Mouse (Mus musculus) c-Kit-positive CD71-negative TER-119-negative erythroid progenitor cells, embryonic 14.5 days (primary cell): ENCODE measurements around the gene Lmod2.

ENCODE experiments used
- DNase-seq: peaks from one replicate; pipeline ENCODE4 v3.0.0-alpha.2; 2013; ENCODE audit warnings: low read depth

The Lmod2 gene

DNA sequence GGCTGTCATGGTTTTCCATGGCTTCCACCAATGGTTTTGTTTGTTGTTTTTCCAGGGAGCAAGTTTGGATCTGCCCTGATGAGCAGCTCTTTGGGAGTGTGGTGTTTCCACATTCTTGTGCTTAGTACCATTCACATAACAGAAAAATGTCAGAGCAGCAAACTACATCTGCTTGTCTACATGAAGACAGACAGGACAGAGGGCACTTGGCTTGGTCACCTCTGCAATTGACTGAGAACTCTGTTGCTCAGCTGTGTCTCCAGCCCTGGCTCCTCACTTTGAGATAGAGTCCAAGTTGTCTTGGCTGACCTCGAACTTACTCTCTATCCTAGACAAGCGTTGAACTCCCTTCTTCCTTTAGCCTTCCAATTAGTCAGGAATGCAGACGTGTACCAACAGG lies 4.8 kb downstream of the Lmod2 start:
- no peak for DNase-seq

DNA sequence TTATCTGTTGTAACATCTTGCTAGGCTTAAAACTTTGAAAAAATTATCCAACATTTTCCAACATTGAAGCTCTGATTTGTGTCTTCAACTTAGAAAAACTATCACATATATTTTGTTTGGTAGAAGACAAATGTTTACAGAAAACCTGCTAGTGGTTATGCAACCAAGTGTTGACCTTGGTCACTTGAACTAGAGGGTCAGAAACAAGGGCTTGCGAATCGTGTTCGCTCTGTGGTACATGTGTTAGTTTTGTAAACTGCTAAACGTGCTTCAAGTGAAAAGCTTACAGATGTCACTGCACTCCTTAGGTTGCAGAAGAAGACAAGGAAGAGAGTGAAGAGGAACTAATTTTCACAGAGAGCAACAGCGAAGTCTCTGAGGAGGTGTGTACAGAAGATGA lies 5.4 kb downstream of the Lmod2 start:
- no peak for DNase-seq

DNA sequence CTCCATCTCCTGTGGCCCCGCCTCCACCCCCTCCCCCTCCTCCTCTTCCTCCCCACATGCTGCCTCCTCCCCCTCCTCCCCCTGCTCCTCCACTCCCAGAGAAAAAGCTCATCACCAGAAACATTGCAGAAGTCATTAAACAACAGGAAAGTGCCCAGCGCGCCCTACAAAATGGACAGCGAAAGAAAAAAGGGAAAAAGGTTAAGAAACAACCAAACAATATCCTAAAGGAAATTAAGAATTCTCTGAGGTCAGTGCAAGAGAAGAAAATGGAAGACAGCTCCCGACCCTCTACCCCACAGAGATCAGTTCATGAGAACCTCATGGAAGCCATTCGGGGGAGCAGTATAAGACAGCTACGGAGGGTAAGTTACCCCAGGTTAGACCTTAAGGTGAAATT lies 6.7 kb downstream of the Lmod2 start:
- DNase-seq, result no peak

DNA sequence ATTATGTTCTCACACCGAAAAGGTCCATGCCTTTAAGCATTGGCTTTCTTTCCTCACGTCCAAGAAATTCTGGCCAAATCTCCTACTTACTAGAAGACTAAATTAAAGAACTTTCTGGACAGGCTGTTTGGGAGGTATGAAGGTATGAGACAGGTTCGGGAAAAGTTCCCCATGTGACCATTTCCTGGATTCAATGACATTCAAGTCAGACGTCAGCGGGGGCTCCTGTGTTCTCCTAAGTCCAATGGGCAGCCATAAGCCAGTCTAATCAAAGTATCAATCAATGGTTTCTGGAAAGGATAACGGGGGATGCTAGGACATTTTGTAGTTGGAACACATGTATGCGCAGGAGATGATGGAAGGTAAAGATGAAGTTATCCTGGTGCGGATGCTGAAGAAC lies 8.1 kb downstream of the Lmod2 start:
- DNase-seq, result no peak

DNA sequence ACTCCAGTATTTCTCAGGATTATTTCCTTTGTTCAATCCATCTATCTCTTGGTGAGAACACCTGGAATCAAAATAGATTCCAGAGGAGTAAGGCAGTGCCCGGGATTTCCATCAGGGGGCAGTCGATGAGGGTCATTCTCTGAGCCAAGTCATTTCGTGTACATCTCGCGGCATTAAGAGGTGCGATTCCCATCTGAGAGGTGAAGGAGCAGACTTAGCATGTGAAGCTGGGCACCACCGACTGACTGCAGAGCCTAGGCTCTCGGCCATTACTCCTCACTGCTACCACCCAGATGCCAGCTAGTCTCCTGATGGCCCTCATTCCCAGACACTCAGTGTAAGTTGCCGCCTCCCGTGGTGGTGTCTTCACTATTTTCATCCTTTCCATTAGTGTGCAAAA lies 8.9 kb downstream of the Lmod2 start:
- no peak for DNase-seq

DNA sequence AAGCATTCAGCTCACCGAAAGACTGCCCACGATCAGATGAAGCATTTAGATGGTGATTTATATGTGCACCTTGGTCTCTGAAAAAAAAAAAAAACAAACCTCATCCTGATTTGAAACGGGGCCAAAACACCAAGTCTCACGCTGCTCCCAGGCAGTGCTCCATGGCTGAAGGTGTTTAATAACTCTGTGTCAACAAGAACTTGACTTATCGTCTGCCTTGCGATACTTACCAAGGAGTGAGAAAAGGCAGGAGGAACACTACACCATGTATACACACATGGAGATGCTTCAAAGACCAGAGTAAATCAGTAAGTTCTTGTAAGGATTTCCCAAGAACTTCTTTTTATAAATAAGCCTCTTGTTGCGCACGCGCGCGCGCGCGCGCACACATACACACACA lies 10.0 kb downstream of the Lmod2 start:
- DNase-seq, result no peak

DNA sequence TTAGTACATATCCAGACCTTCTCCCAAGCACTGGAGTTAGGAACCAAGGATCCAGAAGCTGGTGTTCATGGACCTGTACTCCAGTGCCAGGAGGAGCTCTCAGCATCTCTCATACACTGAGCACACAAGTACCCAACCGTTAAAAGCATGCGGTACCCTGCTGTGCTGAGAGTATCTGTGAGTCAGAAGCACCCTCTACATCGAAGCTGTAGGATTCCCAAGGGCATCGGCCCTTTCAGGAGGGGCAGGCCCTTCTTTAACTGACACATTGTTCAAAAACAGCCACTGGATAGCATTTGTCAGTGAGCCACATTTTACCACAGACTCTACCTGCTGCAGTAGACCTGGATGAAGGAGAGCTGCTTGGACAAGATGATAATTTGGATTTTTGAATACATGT lies 10.6 kb downstream of the Lmod2 start:
- no peak for DNase-seq

DNA sequence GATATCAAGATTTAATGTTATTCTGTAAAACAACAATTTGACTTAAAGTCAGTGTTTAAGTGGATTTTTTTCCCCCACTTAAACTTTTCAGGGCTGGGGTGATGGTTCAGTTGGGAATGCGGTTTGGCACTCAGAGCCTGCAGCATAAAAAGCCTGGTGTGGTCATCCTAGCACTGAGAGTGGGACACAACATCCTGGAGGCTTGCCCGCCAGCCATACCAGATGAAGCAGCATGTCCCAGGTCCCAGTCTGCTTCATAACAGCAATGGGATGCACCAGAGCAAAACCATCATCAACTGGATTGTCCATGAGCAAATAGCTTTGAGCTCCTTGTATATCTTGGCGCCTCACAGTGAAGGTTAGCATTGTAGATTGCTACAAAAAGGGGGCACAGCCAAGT lies 11.1 kb downstream of the Lmod2 start:
- DNase-seq, result no peak

DNA sequence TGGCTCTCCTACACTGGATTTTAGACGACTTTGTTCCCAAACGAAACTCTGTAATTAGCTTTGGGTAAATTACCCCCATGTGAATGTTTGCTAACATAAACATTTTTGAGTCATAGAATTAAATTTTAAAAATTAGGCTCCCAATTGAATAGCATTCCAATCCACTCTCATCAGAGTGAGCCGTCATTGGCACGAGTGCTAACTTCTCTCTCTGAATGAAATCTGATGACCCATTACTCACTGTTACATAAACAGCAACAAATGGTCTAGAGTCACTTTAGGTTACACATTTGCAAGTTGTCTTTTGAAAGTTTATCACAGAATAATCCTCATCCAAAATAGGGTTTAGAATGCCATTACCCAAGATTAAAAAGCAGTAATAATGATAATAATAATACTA lies 12.0 kb downstream of the Lmod2 start:
- no peak for DNase-seq

DNA sequence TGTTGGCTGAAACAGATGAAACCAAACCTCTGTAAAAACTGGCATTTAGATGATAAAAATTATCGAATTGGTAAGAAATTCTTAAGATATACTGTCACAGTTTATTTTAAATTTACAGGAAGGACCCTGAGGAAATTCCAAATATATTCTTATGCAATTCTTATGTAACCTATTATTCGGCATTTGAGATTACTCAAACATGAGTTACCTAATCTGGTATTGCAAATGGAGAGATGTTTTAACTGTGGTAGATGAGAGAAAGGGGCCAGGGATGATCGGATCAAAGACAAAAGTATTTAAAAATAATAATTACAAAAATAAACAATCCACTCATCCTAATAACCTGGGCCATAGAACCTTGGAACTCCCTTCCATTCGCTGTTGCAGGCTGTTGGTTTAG lies 12.8 kb downstream of the Lmod2 start:
- no peak for DNase-seq

DNA sequence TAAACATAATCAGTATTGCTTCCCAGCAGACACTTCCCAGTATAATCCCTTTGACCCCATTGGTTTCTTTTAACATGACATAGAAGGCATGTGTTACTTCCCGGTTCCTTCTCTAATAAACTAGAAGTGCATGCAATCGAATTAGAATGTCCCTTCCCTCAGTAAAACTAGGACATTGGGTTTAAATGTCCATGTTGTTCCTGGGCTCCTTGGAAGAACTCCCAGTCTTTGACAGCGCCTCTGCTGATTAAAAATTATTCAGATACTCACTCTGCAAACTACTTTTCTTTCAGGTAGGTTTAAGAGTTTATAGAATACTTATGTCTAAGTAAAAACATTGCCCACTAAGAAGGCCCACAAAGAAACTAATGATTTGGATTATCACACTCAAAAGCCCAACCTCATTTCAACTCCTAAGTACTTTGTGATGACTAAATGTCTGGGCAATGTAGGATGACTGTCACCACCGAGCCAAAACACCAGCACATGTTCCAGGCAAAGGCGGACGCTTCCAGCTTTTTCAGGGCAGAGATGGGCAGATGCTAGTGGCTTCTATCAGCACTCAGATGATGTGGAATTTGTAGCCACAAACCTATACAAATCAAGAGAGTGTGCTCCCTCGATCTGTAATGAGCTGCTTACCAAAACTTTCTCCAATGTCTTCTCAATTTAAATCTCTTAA lies 14.7 kb downstream of the Lmod2 start:
- DNase-seq, result no peak

DNA sequence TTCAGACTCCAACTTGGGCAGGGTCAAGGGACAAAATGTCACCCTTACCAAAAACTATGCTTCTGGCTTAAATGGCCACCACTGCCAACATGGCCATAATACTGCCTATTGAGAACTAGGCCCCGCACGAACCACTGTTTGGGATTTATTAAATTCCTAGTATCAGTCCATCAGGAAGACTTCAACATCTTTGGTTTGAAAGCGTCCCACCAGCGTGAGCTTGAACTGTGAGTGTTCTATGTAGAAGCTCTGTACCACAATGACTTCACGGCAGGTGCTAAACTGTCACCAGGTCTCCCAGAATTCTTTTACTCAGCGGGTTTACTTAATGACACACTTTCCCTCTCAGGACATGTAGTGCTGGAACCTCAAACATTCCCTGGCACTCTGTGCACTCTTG lies 15.8 kb downstream of the Lmod2 start:
- no peak for DNase-seq

DNA sequence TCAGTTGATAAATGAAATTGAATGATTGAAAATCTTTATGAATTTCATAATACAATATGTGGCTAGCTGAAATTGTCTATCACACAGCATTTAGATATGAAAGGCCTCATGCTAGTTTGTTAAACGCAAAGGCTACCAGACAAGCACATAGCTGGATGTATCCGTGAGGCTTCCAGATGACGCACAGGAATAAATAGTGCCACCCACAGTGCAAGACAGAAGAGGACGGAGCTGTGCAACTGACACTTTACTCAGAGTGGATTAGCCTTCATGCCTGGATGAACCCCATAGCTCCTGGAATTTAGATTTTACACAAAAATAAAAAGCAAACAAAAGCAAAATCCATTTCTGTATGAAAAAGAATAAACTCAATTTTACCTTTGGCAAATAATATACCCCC lies 16.4 kb downstream of the Lmod2 start:
- DNase-seq, result no peak

DNA sequence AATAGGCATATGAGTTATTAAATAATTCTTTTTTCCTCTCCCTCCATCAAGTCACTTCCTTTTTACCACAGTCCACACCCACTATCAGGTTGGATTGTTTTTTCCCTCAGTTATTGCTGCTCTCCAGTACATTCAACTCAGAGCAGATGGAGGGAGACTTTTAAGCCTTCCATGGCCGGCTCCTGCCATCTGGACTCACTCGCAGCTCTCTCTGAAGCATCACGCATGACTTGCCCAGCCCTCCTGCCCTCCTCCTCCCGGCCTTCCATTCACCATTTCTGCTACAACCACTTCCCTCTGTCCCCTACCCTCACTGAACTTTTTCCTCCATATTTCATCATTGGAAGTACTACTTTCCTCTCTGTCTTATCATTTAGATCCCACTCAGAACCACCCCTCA lies 19.2 kb downstream of the Lmod2 start:
- DNase-seq, result no peak

DNA sequence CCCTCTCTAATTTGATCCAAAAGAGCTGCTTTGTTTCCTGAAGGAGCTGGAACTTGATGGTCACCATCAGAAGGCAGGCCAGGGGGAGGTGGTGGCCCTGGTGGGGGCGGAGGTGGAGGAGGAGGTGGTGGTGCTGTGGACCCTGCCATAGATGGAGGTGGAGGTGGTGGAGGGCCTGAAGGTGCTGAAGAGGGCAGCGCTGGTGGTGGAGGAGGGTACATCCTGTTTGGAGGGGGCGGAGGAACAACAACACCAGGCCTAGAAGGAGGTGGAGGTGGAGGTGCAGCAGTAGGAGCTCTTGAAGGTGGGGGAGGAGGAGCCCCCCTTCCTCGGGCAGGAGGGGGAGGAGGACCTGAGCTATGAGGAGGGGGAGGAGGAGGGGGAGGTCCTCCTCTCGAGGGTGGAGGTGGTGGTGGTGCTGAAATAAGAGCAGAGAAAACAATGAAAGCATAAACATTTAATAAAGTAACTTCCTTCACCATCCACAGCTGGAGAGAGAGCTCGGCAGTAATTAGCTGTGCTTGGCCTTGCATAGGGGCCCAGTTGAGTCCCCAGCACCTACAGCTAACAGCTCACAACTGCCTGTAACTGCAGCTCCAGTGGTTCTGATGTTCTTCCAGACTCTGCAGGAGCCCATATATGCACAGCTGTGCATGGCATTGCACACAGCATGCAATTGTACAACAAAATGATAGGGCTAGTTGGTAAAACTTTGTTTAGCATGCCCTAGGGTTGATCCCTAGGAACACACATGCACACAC lies 21.9 kb downstream of the Lmod2 start:
- DNase-seq, result no peak

DNA sequence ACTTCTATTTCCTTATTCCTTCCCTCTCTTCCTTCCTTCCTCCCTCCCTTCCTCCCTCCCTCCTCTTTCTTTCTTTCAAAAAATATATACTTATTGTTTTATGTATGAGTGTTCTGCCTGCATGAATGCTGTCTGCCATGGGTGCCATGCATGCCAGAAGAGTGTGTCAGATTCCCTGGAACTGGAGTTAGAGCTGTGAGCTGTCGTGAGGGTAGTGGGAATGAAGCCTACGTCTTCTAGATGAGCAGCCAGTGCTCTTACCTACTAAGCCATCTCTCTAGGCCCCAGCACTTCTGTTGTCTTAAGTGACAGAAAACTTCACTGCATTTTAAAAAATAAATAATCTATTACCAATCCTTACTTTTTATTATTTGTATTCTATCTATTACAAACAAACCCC lies 23.4 kb downstream of the Lmod2 start:
- no peak for DNase-seq

DNA sequence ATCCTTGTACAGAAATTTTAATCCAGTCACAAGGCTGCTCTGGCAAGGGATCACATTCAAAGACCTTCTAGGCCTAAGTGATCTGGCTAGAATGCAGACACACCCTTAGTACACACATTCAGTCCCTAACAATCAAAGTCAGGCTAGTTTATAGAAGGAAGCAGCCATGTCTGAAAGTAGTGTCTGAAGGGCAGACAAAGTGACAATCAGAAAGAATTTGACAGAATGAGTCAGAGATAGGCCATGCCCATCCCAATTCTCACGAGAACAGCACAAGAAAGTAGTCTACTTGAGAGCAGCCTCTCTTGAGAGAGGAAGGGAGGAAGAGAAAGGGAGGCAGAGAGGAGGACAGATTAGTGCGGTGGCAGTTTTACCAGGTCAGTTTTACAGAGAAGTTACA lies 24.5 kb downstream of the Lmod2 start:
- no peak for DNase-seq

DNA sequence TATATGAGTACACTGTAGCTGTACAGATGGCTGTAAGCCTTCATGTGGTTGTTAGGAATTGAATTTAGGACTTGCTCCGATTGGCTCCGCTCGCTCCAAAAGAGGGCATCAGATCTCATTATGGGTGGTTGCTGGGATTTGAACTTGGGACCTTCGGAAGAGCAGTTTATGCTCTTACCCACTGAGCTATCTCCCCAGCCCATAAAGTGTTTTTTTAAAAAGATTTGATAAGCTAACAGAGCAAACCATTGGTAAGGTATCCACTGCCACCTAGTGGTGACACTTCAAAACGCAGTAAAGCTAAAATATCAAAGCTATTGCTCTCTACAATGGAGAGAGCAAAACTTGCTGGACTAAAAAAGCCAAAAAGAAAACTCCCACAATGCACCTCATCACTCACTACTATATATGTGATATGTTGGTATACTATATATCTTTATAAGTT lies 30.0 kb downstream of the Lmod2 start:
- DNase-seq, result peak; percentile 66

DNA sequence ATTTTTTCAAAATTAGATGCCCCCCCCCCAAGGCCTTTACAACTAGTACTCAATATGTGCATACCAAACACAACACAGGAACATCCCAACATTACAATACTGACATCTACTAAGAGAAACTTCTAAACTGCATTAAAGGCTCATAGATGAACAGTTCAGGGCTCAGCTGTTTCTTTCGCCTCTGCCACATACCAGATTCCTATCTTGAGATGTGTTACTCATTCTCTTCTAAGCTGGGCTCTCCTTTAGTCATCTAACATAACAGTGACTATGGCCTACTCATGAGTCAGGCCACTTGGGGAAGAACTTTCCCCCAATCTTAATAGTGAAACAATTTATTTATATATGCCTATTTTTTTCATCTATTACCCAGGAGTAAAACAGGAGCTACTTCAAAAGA lies 30.9 kb downstream of the Lmod2 start:
- DNase-seq, result no peak

DNA sequence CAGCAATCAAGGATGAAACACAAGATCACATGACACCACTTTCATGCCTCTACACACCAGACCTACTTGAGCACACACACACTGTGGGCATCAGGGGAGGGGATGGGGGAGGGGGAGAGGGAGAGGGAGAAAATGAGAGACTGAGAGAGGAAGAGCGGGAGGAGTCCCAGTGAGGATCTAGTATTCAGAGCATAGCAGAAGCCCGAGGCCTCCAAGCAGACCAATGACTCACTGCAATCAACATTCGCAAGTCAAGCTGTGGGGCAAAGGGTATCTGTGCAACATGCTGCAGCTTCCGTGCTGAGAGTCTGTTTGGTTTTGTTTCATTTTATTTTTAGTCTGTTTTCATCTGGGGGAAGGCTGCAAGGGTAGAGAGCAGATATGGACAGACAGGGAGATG lies 34.5 kb downstream of the Lmod2 start:
- no peak for DNase-seq

DNA sequence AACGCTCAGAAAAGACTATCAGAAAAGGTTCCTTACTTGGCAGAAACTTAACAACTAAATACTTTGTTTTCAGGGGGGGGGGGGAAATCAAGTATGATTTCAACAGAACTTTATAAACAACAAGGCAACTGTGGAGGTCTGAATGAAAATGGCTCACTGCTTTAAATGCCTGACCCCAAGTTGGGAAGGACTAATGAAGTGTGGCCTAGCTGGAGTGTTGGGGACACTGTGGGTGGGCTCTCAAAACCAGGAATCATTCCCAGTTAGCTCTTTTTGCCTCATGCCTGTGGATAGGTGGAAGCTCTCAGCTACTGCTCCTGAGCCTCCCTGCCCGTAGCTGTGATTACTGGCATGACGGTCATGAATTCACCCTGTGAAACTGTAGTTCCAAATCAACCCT lies 36.5 kb downstream of the Lmod2 start:
- no peak for DNase-seq

DNA sequence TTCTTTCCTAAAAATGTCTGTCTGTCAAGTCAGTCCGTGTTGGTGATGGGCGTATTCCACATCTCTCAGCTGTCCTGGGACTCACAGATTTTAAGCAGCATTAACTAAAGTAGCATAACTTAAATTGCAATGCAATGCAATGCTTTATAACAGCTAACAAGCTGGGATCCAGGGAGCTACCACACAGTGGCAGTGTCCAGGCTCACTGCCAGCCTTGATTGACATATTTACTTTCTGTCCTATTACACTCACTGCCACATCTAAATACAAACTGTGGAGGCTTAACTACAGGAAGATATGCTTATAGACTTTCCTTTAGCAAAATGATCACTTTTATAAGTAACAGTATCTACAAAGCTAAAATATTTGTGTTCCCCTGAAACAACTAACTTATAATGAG lies 38.3 kb downstream of the Lmod2 start:
- no peak for DNase-seq

DNA sequence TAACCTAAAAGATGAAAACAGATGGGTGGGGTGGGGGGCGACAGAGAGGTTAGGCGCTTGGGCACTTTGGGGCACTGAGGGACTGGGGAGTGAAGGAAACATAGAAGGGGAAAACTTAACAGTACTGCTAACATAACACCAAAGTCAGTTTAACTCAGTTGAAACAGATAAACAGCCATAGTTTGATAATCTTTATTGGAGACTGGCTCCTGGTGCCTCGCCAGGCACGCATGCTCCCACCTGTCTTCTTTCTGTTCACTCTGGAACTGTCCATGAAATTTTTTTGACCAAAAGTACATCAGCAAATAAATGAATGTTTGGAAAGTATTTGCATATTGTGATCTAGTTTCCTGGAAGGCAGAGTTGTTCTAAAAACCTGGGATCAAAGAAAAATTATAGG lies 43.7 kb downstream of the Lmod2 start:
- no peak for DNase-seq

DNA sequence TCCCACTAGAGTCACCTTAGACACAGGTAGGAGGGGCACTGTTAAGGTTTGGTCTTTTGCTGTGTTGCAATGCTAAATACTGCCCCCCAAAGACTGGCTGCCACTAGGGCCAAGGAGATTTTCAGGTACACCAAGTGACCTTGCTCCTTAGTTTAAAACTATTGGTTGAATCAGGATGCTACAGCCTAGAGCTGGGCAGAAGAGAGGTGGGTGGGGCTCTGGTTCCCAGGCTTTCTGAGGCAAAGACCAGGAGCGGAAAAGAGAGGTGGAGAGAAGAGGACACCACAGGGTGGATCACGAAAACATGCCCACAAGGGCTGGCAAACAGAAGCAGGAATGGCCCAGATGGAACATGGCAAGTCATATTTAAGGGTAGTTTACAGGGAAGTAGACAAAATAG lies 44.6 kb downstream of the Lmod2 start:
- DNase-seq, result no peak
